ENCODE assay signal across 7 mouse cellular contexts in genomic region chr13:38037811-38038210, GRCm38 (mm10). TPM values are rescaled to one million over a fixed set of nuclear protein-coding genes. Genes with fewer than 3 reads are reported as not detected.
DNase-seq lines count a peak whose midpoint lies in the region; ATAC-seq and TF ChIP-seq lines count a peak whose summit lies in the region.

No protein-coding gene starts in this region.

- no peak for TF ChIP-seq EP300 in stomach, postnatal 0 days (optimal IDR thresholded peaks at IDR 0.05)

- WGBS in embryonic facial prominence, embryonic 11.5 days: 56% methylated on average over 12 of the region's 12 CpGs
- 53% methylated on average over 12 of the region's 12 CpGs for WGBS in hindbrain, embryonic 16.5 days
- WGBS in lung, embryonic 16.5 days: 31% methylated on average over 12 of the region's 12 CpGs
- WGBS in stomach, postnatal 0 days: 30% methylated on average over 12 of the region's 12 CpGs

- peak overlapping the region; percentile 69 for H3K4me3 ChIP-seq in embryonic facial prominence, embryonic 11.5 days (ENCODE audit: low read depth, low read length)
- peak overlapping the region; percentile 84 for H3K4me3 ChIP-seq in hindbrain, embryonic 16.5 days (ENCODE audit: low read length)
- peak overlapping the region; percentile 95 for H3K4me3 ChIP-seq in lung, embryonic 16.5 days (ENCODE audit: low read length)
- H3K4me3 ChIP-seq in stomach, postnatal 0 days (ENCODE audit: low read depth, low read length): peak overlapping the region; percentile 79

- peak overlapping the region; percentile 74 for H3K9ac ChIP-seq in embryonic facial prominence, embryonic 11.5 days (replicated peaks; ENCODE audit: low read length)
- H3K9ac ChIP-seq in hindbrain, embryonic 16.5 days (ENCODE audit: low read depth, low read length): peak overlapping the region; percentile 79
- peak overlapping the region; percentile 93 for H3K9ac ChIP-seq in lung, embryonic 16.5 days (ENCODE audit: low read length)
- H3K9ac ChIP-seq in stomach, postnatal 0 days (ENCODE audit: low read length): peak overlapping the region; percentile 94

- H3K27ac ChIP-seq in embryonic facial prominence, embryonic 11.5 days (replicated peaks; ENCODE audit: low read depth, low read length): no peak overlapping the region
- no peak overlapping the region for H3K27ac ChIP-seq in hindbrain, embryonic 16.5 days (ENCODE audit: low read depth, low read length)
- H3K27ac ChIP-seq in lung, embryonic 16.5 days (ENCODE audit: low read length): no peak overlapping the region
- peak overlapping the region; percentile 84 for H3K27ac ChIP-seq in stomach, postnatal 0 days (replicated peaks)

- ATAC-seq in embryonic facial prominence, embryonic 11.5 days (replicated peaks; ENCODE audit: insufficient number of reproducible peaks, low FRiP score, low TSS enrichment, low read depth): no peak
- ATAC-seq in hindbrain, embryonic 16.5 days: no peak
- ATAC-seq in lung, embryonic 16.5 days (ENCODE audit: low read depth): no peak
- ATAC-seq in stomach, postnatal 0 days (ENCODE audit: low FRiP score, low TSS enrichment): no peak

- H3K4me2 ChIP-seq in embryonic facial prominence, embryonic 11.5 days (ENCODE audit: low read depth, low read length): peak overlapping the region; percentile 76
- H3K4me2 ChIP-seq in hindbrain, embryonic 16.5 days (ENCODE audit: low read length): peak overlapping the region; percentile 88
- H3K4me2 ChIP-seq in lung, embryonic 16.5 days (ENCODE audit: low read depth, low read length): peak overlapping the region; percentile 84
- peak overlapping the region; percentile 90 for H3K4me2 ChIP-seq in stomach, postnatal 0 days (replicated peaks; ENCODE audit: low read depth)

- no peak for TF ChIP-seq CTCF in stomach, postnatal 0 days (IDR thresholded peaks at IDR 0.05; ENCODE audit: low read depth)

- no peaks in the 10 kb centered on the region for H3K27me3 ChIP-seq in embryonic facial prominence, embryonic 11.5 days (ENCODE audit: control insufficient read depth, insufficient read depth, low read length)
- no peaks in the 10 kb centered on the region for H3K27me3 ChIP-seq in hindbrain, embryonic 16.5 days (replicated peaks; ENCODE audit: control insufficient read depth, insufficient read depth, low read length)
- no peaks in the 10 kb centered on the region for H3K27me3 ChIP-seq in lung, embryonic 16.5 days (ENCODE audit: control insufficient read depth, insufficient read depth, low read depth, low read length)
- no peaks in the 10 kb centered on the region for H3K27me3 ChIP-seq in stomach, postnatal 0 days (ENCODE audit: control insufficient read depth, insufficient read depth, low read length)

- no peaks in the 10 kb centered on the region for H3K9me3 ChIP-seq in embryonic facial prominence, embryonic 11.5 days (replicated peaks; ENCODE audit: control insufficient read depth, low read length)
- H3K9me3 ChIP-seq in hindbrain, embryonic 16.5 days (ENCODE audit: control insufficient read depth, low read length): no peaks in the 10 kb centered on the region
- no peaks in the 10 kb centered on the region for H3K9me3 ChIP-seq in lung, embryonic 16.5 days (ENCODE audit: control insufficient read depth, low read length)
- no peaks in the 10 kb centered on the region for H3K9me3 ChIP-seq in stomach, postnatal 0 days (ENCODE audit: control insufficient read depth, low read length)

- H3K36me3 ChIP-seq in embryonic facial prominence, embryonic 11.5 days (replicated peaks; ENCODE audit: control insufficient read depth, insufficient read depth, low read depth, low read length): no peaks in the 10 kb centered on the region
- peaks cover 3% of the 10 kb centered on the region; the same call in 1 of the 2 replicates for H3K36me3 ChIP-seq in hindbrain, embryonic 16.5 days (ENCODE audit: control insufficient read depth, insufficient read depth, low read length)
- H3K36me3 ChIP-seq in lung, embryonic 16.5 days (ENCODE audit: control insufficient read depth, insufficient read depth, low read length): peaks cover 15% of the 10 kb centered on the region
- peaks cover 2% of the 10 kb centered on the region; the same call in 1 of the 2 replicates for H3K36me3 ChIP-seq in stomach, postnatal 0 days (ENCODE audit: control insufficient read depth, insufficient read depth, low read length)

- peak; percentile 42 for DNase-seq in A20 (ENCODE audit: low read depth, low spot score)
- DNase-seq in CD8-positive naive resting alpha-beta T cell, adult 2 months (ENCODE audit: low read depth in 2 of 2, low spot score in 2 of 2): peak; percentile 47 to 59
- no peak for DNase-seq in embryonic facial prominence, embryonic 11.5 days (ENCODE audit: low spot score)
- no peak for DNase-seq in stomach, postnatal 0 days (ENCODE audit: low spot score)
- DNase-seq in gastrocnemius, postnatal 10 days: no peak

- H3K4me1 ChIP-seq in embryonic facial prominence, embryonic 11.5 days (ENCODE audit: control insufficient read depth, insufficient read depth, low read length): no peaks in the 10 kb centered on the region
- peaks cover 20% of the 10 kb centered on the region for H3K4me1 ChIP-seq in hindbrain, embryonic 16.5 days (ENCODE audit: control insufficient read depth, insufficient read depth, low read depth, low read length)
- peaks cover 20% of the 10 kb centered on the region for H3K4me1 ChIP-seq in lung, embryonic 16.5 days (replicated peaks; ENCODE audit: control insufficient read depth, insufficient read depth, low read length)
- no peaks in the 10 kb centered on the region; the same call in 1 of the 2 replicates for H3K4me1 ChIP-seq in stomach, postnatal 0 days (replicated peaks; ENCODE audit: control insufficient read depth, insufficient read depth)

RNA-seq across cellular contexts. Expression of gene Cage1, which starts 0.9 kb away (rescaled TPM):
- 0.48 and 1.2 TPM in 2 replicates for polyA plus RNA-seq in embryonic facial prominence, embryonic 11.5 days (2014; fragmentation: Nextera tagmentation; extraction: Ambion mirVana)
- polyA plus RNA-seq in hindbrain, embryonic 16.5 days (2015; fragmentation: Nextera tagmentation; extraction: Ambion mirVana): 2.3 and 2.8 TPM in 2 replicates
- polyA plus RNA-seq in lung, embryonic 16.5 days (2015; fragmentation: Nextera tagmentation; extraction: Ambion mirVana): 1.1 and 1.9 TPM in 2 replicates
- 0.86 and 1.2 TPM in 2 replicates for polyA plus RNA-seq in stomach, postnatal 0 days (2015; fragmentation: Nextera tagmentation; extraction: Ambion mirVana)
- 1 to 10 TPM in 1 of 2 experiments, under 1 TPM in 1; 0.92 to 1.4 TPM for total RNA-seq in gastrocnemius, postnatal 10 days (2021)

RNA-seq across cellular contexts. Expression of gene Riok1, which starts 1.0 kb away (rescaled TPM):
- 49.4 and 54.9 TPM in 2 replicates for polyA plus RNA-seq in embryonic facial prominence, embryonic 11.5 days (2014; fragmentation: Nextera tagmentation; extraction: Ambion mirVana)
- 47.0 and 50.1 TPM in 2 replicates for polyA plus RNA-seq in hindbrain, embryonic 16.5 days (2015; fragmentation: Nextera tagmentation; extraction: Ambion mirVana)
- polyA plus RNA-seq in lung, embryonic 16.5 days (2015; fragmentation: Nextera tagmentation; extraction: Ambion mirVana): 55.2 and 56.0 TPM in 2 replicates
- 22.9 and 24.3 TPM in 2 replicates for polyA plus RNA-seq in stomach, postnatal 0 days (2015; fragmentation: Nextera tagmentation; extraction: Ambion mirVana)
- total RNA-seq in gastrocnemius, postnatal 10 days (2021): 10 to 100 TPM; 11.2 to 14.6 TPM

RNA-seq across cellular contexts. Expression of gene Ssr1, which starts 43.8 kb away (rescaled TPM):
- polyA plus RNA-seq in embryonic facial prominence, embryonic 11.5 days (2014; fragmentation: Nextera tagmentation; extraction: Ambion mirVana): 128 and 137 TPM in 2 replicates
- 66.5 and 67.3 TPM in 2 replicates for polyA plus RNA-seq in hindbrain, embryonic 16.5 days (2015; fragmentation: Nextera tagmentation; extraction: Ambion mirVana)
- polyA plus RNA-seq in lung, embryonic 16.5 days (2015; fragmentation: Nextera tagmentation; extraction: Ambion mirVana): 151 and 163 TPM in 2 replicates
- polyA plus RNA-seq in stomach, postnatal 0 days (2015; fragmentation: Nextera tagmentation; extraction: Ambion mirVana): 76.8 and 85.8 TPM in 2 replicates
- total RNA-seq in gastrocnemius, postnatal 10 days (2021): 10 to 100 TPM; 64.8 to 87.4 TPM

Comparison
In these comparisons a context has a peak if more than half of its experiments do, and no peak if none do; other contexts are left out.
1. DNase-seq: peak in A20 (single experiment) and CD8-positive naive resting alpha-beta T cell, adult 2 months (2 of 2); none in embryonic facial prominence, embryonic 11.5 days (single experiment), stomach, postnatal 0 days (single experiment) and gastrocnemius, postnatal 10 days (single experiment).
2. Peak in every context shown above with its lines, with median percentiles within 50 percentile points of each other: H3K4me2 ChIP-seq, H3K4me3 ChIP-seq and H3K9ac ChIP-seq.